Mouse (Mus musculus): ENCODE measurements around the gene Slc27a5.

DNA sequence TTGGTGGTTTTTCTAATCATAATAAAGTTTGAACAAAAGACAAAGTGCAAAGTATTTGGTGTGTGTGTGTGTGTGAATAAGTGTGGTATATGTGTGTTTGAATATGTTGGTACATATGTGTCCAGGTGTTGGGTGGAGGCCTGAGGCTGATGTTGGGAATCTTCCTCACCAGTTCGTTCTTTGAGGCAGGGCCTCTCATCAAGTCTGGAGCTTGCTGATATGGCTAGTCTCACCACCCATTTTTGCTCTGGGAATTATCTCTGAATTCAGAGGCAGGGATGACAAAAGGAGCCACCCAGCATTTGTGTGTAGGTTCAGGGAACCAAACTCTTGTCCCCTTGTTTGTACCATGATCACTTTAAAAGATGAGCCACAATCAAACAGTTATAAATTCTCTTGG is 12.3 kb downstream of the Slc27a5 start:
- no peak for TF ChIP-seq CTCF (IDR thresholded peaks at IDR 0.05; ENCODE audit: insufficient read depth, low read length)
- TF ChIP-seq POLR2A (IDR thresholded peaks at IDR 0.05; ENCODE audit: borderline replicate concordance, extremely low read depth, low read depth, low read length): no peak

Measured in lung, adult 2 months (tissue).